Mouse (Mus musculus): ENCODE measurements around the gene Nfkbid.

DNA sequence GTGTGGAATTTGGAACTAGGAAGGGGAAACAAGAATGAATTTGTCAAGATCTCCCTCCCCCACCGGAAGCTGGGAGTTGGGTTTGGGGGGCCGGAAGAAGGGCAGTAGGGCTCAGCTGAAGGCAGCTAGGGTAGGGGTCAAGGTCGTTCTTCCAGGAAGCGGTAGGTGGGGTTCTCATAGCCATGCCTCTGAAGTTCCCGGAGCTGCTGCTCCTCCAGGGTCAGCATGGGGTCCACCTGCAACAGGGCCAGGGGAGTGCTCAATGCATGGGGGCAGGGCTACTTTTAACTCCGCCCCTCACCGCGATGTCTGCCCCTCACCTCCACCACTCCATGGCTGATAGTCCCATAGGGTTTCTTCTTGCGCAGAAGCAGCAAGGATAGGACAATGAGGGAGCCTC lies 13.6 kb downstream of the Nfkbid start:
- TF ChIP-seq CTCF (IDR thresholded peaks at IDR 0.05; ENCODE audit: low read depth) (no peak), EP300 (IDR thresholded peaks at IDR 0.05; ENCODE audit: low read depth) (no peak)
